In the genomic region with DNA sequence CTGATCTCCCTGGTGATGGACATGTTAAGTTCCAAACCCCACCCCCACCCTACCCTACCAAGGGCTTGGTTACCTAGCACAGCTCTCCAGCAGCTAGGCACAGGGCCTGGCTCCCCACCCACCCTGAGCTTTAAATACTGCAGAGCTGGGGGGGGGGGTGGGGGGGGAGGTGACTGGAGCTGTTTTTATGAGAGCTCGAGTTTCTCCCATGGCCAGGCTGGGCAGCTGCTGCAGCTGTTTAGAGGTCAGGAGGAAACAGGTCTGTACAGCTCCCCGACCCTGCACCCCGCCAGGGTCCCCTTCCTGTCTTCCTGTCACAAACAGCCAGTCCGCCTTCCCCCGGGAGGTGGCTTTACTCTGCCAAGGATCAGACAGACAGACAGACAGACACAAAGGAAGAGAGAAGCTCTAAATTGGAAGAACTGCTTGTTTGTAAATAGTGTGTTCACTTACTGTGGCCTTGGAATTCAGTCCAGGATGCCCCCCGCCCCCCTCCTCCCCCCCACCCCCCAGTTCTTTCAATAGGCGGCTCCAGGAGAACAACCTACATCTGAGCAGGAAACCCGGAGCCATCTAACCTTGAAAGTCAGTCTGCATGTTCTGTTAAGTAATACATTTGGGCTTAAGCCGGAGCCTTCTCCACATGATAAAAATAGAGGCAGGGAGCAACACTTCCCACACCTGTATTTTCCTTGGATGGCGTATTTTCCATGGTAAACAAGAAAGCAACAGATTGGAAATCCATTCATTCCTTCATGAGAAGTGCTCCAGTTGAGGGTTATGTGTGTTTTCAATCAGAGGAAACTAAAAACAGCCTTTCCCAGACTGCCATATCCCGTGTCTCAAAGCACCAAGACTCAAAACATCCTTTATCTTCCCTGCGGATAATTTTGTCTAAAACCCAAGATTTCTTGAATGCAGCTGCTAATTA, we compare ENCODE assay signal across 8 mouse cellular contexts.
A peak's percentile ranks its signal among the peaks of the same experiment; 100 is the strongest.
DNase-seq lines count a peak whose midpoint lies in the region; ATAC-seq and TF ChIP-seq lines count a peak whose summit lies in the region.

No protein-coding gene starts in this region.

- no peaks in the 10 kb centered on the region for H3K27me3 ChIP-seq in heart, embryonic 15.5 days
- no peaks in the 10 kb centered on the region for H3K27me3 ChIP-seq in liver, postnatal 0 days (ENCODE audit: insufficient read depth, low read length)

- peak; percentile 54 for ATAC-seq in heart, embryonic 15.5 days (replicated peaks; ENCODE audit: insufficient number of reproducible peaks, insufficient read depth, low FRiP score, low read depth)
- peak; percentile 55; the same call in 1 of the 2 replicates for ATAC-seq in liver, postnatal 0 days
- ATAC-seq in frontal cortex, adult (ENCODE audit: low TSS enrichment) = no peak; the same call in 1 of the 2 replicates

- no peaks in the 10 kb centered on the region for H3K36me3 ChIP-seq in heart, embryonic 15.5 days
- H3K36me3 ChIP-seq in liver, postnatal 0 days (replicated peaks; ENCODE audit: insufficient read depth, low read length) = no peaks in the 10 kb centered on the region

- WGBS in heart, embryonic 15.5 days = 31% methylated on average over 12 of the region's 12 CpGs
- 23% methylated on average over 12 of the region's 12 CpGs for WGBS in liver, postnatal 0 days (ENCODE audit: insufficient replicate concordance)

- H3K4me3 ChIP-seq in heart, embryonic 15.5 days = no peak overlapping the region
- no peak overlapping the region for H3K4me3 ChIP-seq in liver, postnatal 0 days (ENCODE audit: low read depth, low read length)

- H3K9ac ChIP-seq in heart, embryonic 15.5 days = no peak overlapping the region
- H3K9ac ChIP-seq in liver, postnatal 0 days (replicated peaks) = no peak overlapping the region

- H3K4me1 ChIP-seq in heart, embryonic 15.5 days (replicated peaks) = peaks cover 17% of the 10 kb centered on the region
- H3K4me1 ChIP-seq in liver, postnatal 0 days (ENCODE audit: insufficient read depth) = peaks cover 20% of the 10 kb centered on the region

- no peaks in the 10 kb centered on the region for H3K9me3 ChIP-seq in heart, embryonic 15.5 days (replicated peaks)
- H3K9me3 ChIP-seq in liver, postnatal 0 days (ENCODE audit: low read length) = no peaks in the 10 kb centered on the region

- no peak for TF ChIP-seq EP300 in liver, postnatal 0 days (IDR thresholded peaks at IDR 0.05; ENCODE audit: low read depth)

- no peak overlapping the region for H3K4me2 ChIP-seq in heart, embryonic 15.5 days
- no peak overlapping the region for H3K4me2 ChIP-seq in liver, postnatal 0 days (ENCODE audit: low read depth, low read length)

- TF ChIP-seq CTCF in liver, postnatal 0 days (IDR thresholded peaks at IDR 0.05; ENCODE audit: low read depth) = no peak

- H3K27ac ChIP-seq in heart, embryonic 15.5 days = peak overlapping the region; percentile 49
- H3K27ac ChIP-seq in liver, postnatal 0 days (ENCODE audit: low read depth) = 0 out of 2 replicates have a peak overlapping the region, but pooled peaks have one; percentile 0

- DNase-seq in adrenal gland, postnatal 10 days = peak; percentile 47
- DNase-seq in adrenal gland, adult 18-20 months (ENCODE audit: low spot score in 2 of 2) = no peak
- peak; percentile 67 for DNase-seq in embryo, embryonic 10 days (ENCODE audit: low spot score)
- DNase-seq in liver, postnatal 0 days = peak; percentile 56
- no peak for DNase-seq in layer of hippocampus, postnatal 36 days
- no peak for DNase-seq in right cerebral cortex, adult 18-20 months

Comparison
In these comparisons a context has a peak if more than half of its experiments do, and no peak if none do; other contexts are left out.
1. DNase-seq: peak in adrenal gland, postnatal 10 days (single experiment), embryo, embryonic 10 days (single experiment) and liver, postnatal 0 days (single experiment); none in adrenal gland, adult 18-20 months (0 of 2), layer of hippocampus, postnatal 36 days (0 of 2) and right cerebral cortex, adult 18-20 months (single experiment).